Mouse (Mus musculus) common myeloid progenitor, adult 5-6 weeks (primary cell): ENCODE results near the gene Sucnr1. TPM values are rescaled to one million over a fixed set of nuclear protein-coding genes. Genes with fewer than 3 reads are reported as not detected.
A peak's percentile ranks its signal among the peaks of the same experiment; 100 is the strongest.

Source experiments
- ATAC-seq: replicated peaks from 2 replicates; pipeline ENCODE4 v1.8.0; 2016; ENCODE audit warnings: low read depth, mild to moderate bottlenecking, moderate TSS enrichment, inconsistent platforms; ENCODE audit not compliant: poor library complexity, severe bottlenecking
- total RNA-seq: library from RNA; stranded (forward); fragments of 200-1000, 187-1606 nt; gene quantifications from 2 replicates; pipeline ENCODE4 v1.2.3, GENCODE M21; 2017

Sucnr1 gene
- total RNA-seq, 1 experiment from 2014 or later: not detected

GRCm38 (mm10) chr3:60111135-60111710 lies 29.6 kb downstream of the Sucnr1 start:
- ATAC-seq: peak; percentile 56; the same call in 1 of the 2 replicates

- ATAC-seq: peak; percentile 88
Observed at GRCm38 (mm10) chr3:60111889-60112646, 30.4 kb downstream of the Sucnr1 start.

- ATAC-seq: no peak
Observed at GRCm38 (mm10) chr3:60114571-60114970, 32.9 kb downstream of the Sucnr1 start.

GRCm38 (mm10) chr3:60121449-60121848 lies 39.8 kb downstream of the Sucnr1 start:
- no peak for ATAC-seq

GRCm38 (mm10) chr3:60123859-60124794 lies 42.5 kb downstream of the Sucnr1 start:
- no peak for ATAC-seq

GRCm38 (mm10) chr3:60126564-60126963 lies 44.9 kb downstream of the Sucnr1 start:
- ATAC-seq: no peak

GRCm38 (mm10) chr3:60128282-60128681 lies 46.6 kb downstream of the Sucnr1 start:
- no peak for ATAC-seq

- ATAC-seq: no peak
Observed at GRCm38 (mm10) chr3:60135801-60136200, 54.1 kb downstream of the Sucnr1 start.

Other genes starting within 250 kb of the Sucnr1 start
- gene Gm8298, start 220.8 kb upstream of the Sucnr1 start, total RNA-seq: not detected in 2 replicates
- not detected in 2 replicates for gene C130079G13Rik, start 156.7 kb upstream of the Sucnr1 start, total RNA-seq
- gene Aadacl2, start 75.1 kb upstream of the Sucnr1 start, total RNA-seq: not detected in 2 replicates
- not detected in 2 replicates for gene Aadac, start 56.2 kb upstream of the Sucnr1 start, total RNA-seq